Mouse (Mus musculus) heart, embryonic 11.5 days (tissue): Measurements from ENCODE around the gene Nfatc2. TPM values are rescaled to one million over a fixed set of nuclear protein-coding genes. Genes with fewer than 3 reads are reported as not detected.

Experiments
- ATAC-seq: fragments of 200-750 bp; cut with Nextera tagmentation; replicated peaks from 2 replicates; pipeline ENCODE4 v1.8.0; 2017; ENCODE audit warnings: moderate library complexity; ENCODE audit not compliant: insufficient number of reproducible peaks, low FRiP score, low TSS enrichment
- H3K27ac ChIP-seq: fragments of 300-500 bp; sonication (generic); 2 replicates; pipeline ENCODE4 v1.5.1; 2014; ENCODE audit warnings: mild to moderate bottlenecking, low read depth, low read length
- H3K27me3 ChIP-seq: fragments of 300-500 bp; sonication (generic); 2 replicates; pipeline ENCODE4 v1.6.1; 2014; ENCODE audit warnings: mild to moderate bottlenecking, low read length, mixed read lengths; ENCODE audit not compliant: control insufficient read depth, insufficient read depth
- H3K36me3 ChIP-seq: fragments of 300-500 bp; sonication (generic); 2 replicates; pipeline ENCODE4 v1.6.1; 2014; ENCODE audit warnings: mild to moderate bottlenecking, low read length, moderate library complexity, mixed read lengths; ENCODE audit not compliant: control insufficient read depth, insufficient read depth
- H3K4me1 ChIP-seq: fragments of 300-500 bp; sonication (generic); 2 replicates; pipeline ENCODE4 v1.6.1; 2014; ENCODE audit warnings: low read length; ENCODE audit not compliant: control insufficient read depth, insufficient read depth
- H3K4me2 ChIP-seq: fragments of 300-500 bp; sonication (generic); 2 replicates; pipeline ENCODE4 v1.6.1; 2014; ENCODE audit warnings: mild to moderate bottlenecking, moderate library complexity
- H3K4me3 ChIP-seq: fragments of 300-500 bp; sonication (generic); 2 replicates; pipeline ENCODE4 v1.5.1; 2014; ENCODE audit warnings: low read depth, low read length
- H3K9ac ChIP-seq: fragments of 300-500 bp; sonication (generic); 2 replicates; pipeline ENCODE4 v1.6.1; 2014; ENCODE audit warnings: mild to moderate bottlenecking, low read depth, low read length, moderate library complexity
- H3K9me3 ChIP-seq: fragments of 300-500 bp; sonication (generic); replicated peaks from 2 replicates; pipeline ENCODE4 v1.6.1; 2016; ENCODE audit warnings: low read length; ENCODE audit not compliant: control insufficient read depth
- WGBS: fragments of 180-500 bp; shearing (Covaris S2); extraction: QIAGEN DNeasy Blood & Tissue Kit; methylation state at CpG from one replicate; pipeline ENCODE4 v1.1.7; 2014; ENCODE audit not compliant: insufficient replicate concordance; 5-methylcytosine and 5-hydroxymethylcytosine counted together
- polyA plus RNA-seq: library from polyadenylated mRNA; unstranded; fragments of >200 nt; fragmentation: Nextera tagmentation; extraction: Ambion mirVana; gene quantifications from 2 replicates; pipeline ENCODE4 v1.2.1, GENCODE M21; 2014

Gene Nfatc2
- polyA plus RNA-seq, 1 experiment from 2014 or later, result 4.2 TPM

DNA sequence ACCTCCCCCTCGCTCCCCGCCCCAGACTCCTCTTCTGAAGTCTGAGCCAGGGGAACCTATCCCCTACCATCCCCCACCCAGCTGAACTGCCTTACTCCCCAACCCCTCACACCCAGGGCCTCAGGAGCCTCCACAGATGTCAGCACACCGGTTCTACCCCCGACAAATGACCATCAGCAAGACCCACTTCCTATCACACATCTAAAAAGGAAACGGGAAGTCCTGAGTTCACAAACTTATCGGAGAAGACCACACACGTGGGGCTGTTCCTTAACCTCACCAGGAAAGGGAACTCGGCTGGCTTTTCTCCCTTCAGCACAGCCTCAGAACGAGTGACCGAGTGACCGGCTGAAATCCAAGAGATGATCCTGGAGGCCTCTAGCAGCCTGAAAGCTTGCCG lies 38.3 kb downstream of the Nfatc2 start:
- Histone ChIP-seq H3K4me3 (no peak overlapping the region), H3K27me3 (peaks cover 20% of the 10 kb centered on the region), H3K36me3 (no peaks in the 10 kb centered on the region), H3K4me1 (peaks cover 36% of the 10 kb centered on the region), H3K9ac (no peak overlapping the region), H3K27ac (0 out of 2 replicates have a peak overlapping the region, but pooled peaks have one; percentile 22), H3K9me3 (no peaks in the 10 kb centered on the region), H3K4me2 (peak overlapping the region; percentile 41)
- WGBS, result 14% methylated on average over 12 of the region's 12 CpGs
- ATAC-seq, result 0 out of 2 replicates have a peak, but pooled peaks have one; percentile 17

DNA sequence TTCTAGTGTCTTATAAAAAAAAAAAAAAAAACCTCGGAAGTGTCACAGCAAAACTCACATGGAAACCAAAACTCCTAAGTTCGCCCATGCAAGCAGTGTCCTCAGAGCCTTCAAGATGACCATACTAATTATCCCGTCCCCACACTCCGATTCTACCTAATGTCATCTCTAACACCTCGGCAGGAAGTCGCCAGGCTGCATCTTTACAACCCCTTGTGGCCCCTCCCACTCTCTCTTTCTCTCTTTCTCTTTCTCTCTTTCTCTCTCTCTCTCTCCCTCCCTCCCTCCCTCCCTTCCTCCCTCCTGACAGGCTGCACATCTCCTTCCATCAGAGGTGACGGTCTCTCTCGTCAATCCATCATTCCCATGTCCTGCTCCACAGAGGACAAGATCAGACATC lies 44.4 kb downstream of the Nfatc2 start:
- ATAC-seq, result no peak
- Histone ChIP-seq H3K9me3 (no peaks in the 10 kb centered on the region), H3K4me3 (no peak overlapping the region), H3K4me1 (peaks cover 36% of the 10 kb centered on the region), H3K36me3 (no peaks in the 10 kb centered on the region), H3K27me3 (peaks cover 29% of the 10 kb centered on the region), H3K4me2 (no peak overlapping the region), H3K9ac (no peak overlapping the region), H3K27ac (no peak overlapping the region)
- WGBS, result 59% methylated on average over 8 of the region's 8 CpGs

DNA sequence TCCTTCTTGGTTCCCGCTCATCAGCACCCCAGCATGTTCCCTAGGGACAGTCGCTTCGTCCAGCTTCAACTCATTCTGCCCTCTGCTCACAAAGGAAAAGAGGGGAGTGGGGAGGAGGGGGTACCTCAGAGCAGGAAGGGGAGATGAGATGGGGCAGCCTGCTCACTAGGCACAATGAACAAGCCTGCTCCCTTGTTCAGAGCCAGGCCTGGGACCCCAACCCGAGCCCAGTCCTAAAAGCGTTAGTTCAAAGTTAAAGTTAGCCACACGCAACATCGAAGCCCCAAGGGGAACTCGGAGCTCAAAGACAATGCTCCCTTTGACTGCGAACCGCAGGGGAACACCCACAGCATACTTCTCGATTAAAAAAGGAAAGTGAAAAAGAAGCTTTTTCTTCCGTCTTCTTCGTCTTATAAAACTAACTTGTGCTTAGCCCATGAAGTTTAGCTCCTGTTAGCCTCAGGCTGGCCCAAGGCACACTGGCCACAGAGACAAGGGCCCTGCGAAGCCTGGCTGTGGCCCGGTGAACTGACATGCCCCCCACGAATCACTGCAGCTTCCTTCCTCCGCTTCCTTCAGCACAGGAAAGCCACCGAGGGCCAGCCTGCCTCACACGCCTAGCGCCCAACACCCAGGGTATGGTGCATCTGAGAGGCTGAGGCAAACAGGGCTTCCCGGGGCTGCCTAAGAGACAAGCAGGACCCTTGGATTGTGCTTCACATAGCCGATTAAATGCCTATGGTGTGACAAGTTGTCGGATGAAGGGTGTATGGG lies 45.4 kb downstream of the Nfatc2 start:
- H3K27ac ChIP-seq, result no peak overlapping the region
- WGBS, result 45% methylated on average over 23 of the region's 23 CpGs

DNA sequence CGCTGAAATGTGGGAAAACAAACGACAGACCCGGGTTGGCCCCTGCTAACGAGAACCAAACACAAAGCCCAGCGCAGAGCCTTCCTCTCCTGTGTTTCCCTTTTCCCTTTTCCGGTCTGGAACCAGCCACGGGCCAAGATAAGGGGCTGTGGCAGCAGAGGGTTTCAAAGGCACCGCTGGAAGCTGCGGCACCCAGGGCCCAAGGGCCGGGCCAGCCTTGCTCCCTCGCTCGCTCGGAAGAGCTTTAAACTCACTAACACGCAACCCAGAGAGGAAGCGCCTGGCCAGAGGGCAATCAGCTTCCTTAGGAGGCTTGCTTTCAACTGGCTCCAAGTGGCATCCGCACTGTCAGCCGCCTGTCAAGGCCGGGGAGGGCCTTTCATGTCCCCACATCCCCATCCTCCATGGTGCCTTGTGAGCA lies 47.9 kb downstream of the Nfatc2 start:
- no peaks in the 10 kb centered on the region for H3K9me3 ChIP-seq
- no peak overlapping the region for H3K4me3 ChIP-seq
- WGBS, result 7% methylated on average over 18 of the region's 18 CpGs
- H3K4me1 ChIP-seq, result peaks cover 39% of the 10 kb centered on the region
- H3K27ac ChIP-seq, result no peak overlapping the region
- H3K4me2 ChIP-seq, result peak overlapping the region; percentile 46
- no peaks in the 10 kb centered on the region for H3K36me3 ChIP-seq
- H3K27me3 ChIP-seq, result peaks cover 26% of the 10 kb centered on the region
- peak overlapping the region; percentile 24; the same call in 1 of the 2 replicates for H3K9ac ChIP-seq
- ATAC-seq, result peak; percentile 29; the same call in 1 of the 2 replicates

More for the DNA sequence above, 45.4 kb downstream of the Nfatc2 start:
- Histone ChIP-seq H3K4me1 (peaks cover 35% of the 10 kb centered on the region), H3K4me3 (no peak overlapping the region), H3K27me3 (peaks cover 22% of the 10 kb centered on the region), H3K36me3 (no peaks in the 10 kb centered on the region), H3K4me2 (no peak overlapping the region), H3K9ac (no peak overlapping the region), H3K9me3 (no peaks in the 10 kb centered on the region)
- ATAC-seq, result no peak

DNA sequence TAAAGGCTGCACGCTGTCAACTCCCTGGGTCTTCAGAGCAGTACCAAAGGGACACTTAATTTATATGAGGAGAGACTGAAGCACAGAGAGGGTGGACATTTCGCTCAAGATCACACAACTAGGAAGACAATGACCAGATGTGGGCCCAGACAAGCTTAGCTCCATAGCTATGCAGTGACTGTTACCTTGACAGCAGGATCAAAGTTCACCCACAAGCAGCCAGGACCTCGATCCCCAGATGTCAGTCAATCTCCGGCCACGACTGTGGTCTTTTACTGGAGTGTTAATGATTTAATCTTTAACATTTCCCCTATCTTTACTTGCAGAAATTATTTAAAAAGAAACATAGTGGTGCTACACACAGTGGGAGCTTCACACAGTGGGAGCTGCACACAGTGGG lies 49.1 kb downstream of the Nfatc2 start:
- Histone ChIP-seq H3K4me3 (no peak overlapping the region), H3K9ac (no peak overlapping the region), H3K9me3 (no peaks in the 10 kb centered on the region), H3K27ac (no peak overlapping the region), H3K36me3 (no peaks in the 10 kb centered on the region), H3K4me1 (peaks cover 48% of the 10 kb centered on the region), H3K4me2 (no peak overlapping the region), H3K27me3 (peaks cover 29% of the 10 kb centered on the region)
- ATAC-seq, result no peak
- WGBS, result 47% methylated on average over 5 of the region's 5 CpGs

DNA sequence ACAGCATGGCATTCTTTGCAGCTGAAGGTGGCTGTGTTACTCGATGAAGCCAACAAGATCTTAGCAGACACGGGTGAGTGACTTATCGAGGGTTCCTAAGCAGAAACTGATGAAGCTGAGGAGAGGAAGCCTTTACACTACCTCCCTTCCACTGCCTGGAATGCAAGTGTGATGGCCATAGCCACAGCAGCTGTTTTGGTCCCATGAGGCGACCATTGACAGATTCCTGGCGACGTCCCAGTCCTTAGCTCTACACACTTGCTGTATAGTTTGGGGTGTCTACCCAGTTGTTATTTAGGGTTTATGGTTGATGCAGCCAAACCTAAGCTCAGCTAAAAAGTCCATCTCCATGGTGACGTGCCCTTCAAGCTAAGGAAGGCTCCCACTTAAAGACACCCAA lies 50.2 kb downstream of the Nfatc2 start:
- H3K9ac ChIP-seq, result no peak overlapping the region
- H3K4me3 ChIP-seq, result no peak overlapping the region
- no peak for ATAC-seq
- 80% methylated on average over 7 of the region's 7 CpGs for WGBS
- peaks cover 31% of the 10 kb centered on the region for H3K27me3 ChIP-seq
- no peaks in the 10 kb centered on the region for H3K36me3 ChIP-seq
- H3K4me2 ChIP-seq, result no peak overlapping the region
- H3K27ac ChIP-seq, result no peak overlapping the region
- peaks cover 46% of the 10 kb centered on the region for H3K4me1 ChIP-seq
- no peaks in the 10 kb centered on the region for H3K9me3 ChIP-seq

DNA sequence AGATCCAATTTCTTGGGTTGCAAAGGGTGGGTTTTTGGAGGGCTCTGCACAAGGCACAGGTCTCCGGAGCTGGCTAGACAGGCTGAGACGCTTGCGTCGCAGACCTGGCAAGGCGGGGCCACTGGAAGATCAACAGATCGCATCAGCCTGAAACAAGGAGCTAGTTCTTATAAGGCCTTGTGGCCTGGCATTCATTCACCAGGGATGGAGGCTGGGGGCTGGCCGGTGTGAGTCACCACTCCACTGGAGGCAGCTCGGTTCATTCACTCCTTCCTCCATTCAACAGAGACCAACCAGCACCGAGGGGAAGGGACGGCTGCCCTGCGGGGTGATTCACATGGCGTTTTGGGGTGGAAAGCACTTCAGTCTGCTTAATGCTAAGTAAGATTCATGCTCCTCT lies 52.1 kb downstream of the Nfatc2 start:
- Histone ChIP-seq H3K4me3 (no peak overlapping the region), H3K9ac (no peak overlapping the region), H3K36me3 (no peaks in the 10 kb centered on the region), H3K4me1 (peaks cover 44% of the 10 kb centered on the region), H3K27ac (no peak overlapping the region), H3K9me3 (no peaks in the 10 kb centered on the region), H3K27me3 (peaks cover 18% of the 10 kb centered on the region), H3K4me2 (no peak overlapping the region)
- 60% methylated on average over 12 of the region's 12 CpGs for WGBS
- no peak for ATAC-seq

DNA sequence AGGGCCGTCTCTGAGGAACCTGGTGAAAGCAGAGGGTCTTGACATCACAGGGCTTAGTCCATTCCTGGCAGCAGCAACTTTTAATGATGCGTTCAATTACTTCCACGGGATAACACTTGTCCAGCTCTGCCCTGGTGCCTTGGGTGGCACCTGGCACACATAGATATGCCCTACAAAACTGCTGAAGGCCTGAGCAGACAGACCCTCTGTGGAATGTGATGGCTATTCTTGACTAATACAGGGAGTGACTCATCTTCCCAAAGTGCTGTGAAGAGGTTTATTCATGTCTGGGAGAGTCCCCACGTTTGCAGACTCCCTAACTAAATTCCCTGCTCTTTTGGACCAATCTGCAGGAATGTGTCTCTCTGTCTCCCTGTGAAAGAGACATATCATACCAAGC lies 53.4 kb downstream of the Nfatc2 start:
- no peak overlapping the region for H3K4me3 ChIP-seq
- 52% methylated on average over 4 of the region's 4 CpGs for WGBS
- H3K9ac ChIP-seq, result no peak overlapping the region
- no peak overlapping the region for H3K27ac ChIP-seq
- H3K27me3 ChIP-seq, result peaks cover 17% of the 10 kb centered on the region
- H3K9me3 ChIP-seq, result no peaks in the 10 kb centered on the region
- H3K4me1 ChIP-seq, result peaks cover 38% of the 10 kb centered on the region
- no peak for ATAC-seq
- no peak overlapping the region for H3K4me2 ChIP-seq
- H3K36me3 ChIP-seq, result no peaks in the 10 kb centered on the region
